Mouse (Mus musculus) bone marrow, adult 2 months (tissue): ENCODE data around the gene Nid1.

Source experiments
- CTCF ChIP-seq: fragments of 200-500 bp; IDR thresholded peaks from 2 replicates; pipeline ENCODE4 v1.5.1; 2011; ENCODE audit warnings: low read length, control low read depth; ENCODE audit not compliant: control insufficient read depth, insufficient read depth
- POLR2A ChIP-seq: fragments of 200-500 bp; IDR thresholded peaks from 2 replicates; pipeline ENCODE4 v1.6.1; 2011; ENCODE audit warnings: low read depth, mild to moderate bottlenecking, control low read depth, low read length, borderline replicate concordance; ENCODE audit not compliant: control insufficient read depth

DNA sequence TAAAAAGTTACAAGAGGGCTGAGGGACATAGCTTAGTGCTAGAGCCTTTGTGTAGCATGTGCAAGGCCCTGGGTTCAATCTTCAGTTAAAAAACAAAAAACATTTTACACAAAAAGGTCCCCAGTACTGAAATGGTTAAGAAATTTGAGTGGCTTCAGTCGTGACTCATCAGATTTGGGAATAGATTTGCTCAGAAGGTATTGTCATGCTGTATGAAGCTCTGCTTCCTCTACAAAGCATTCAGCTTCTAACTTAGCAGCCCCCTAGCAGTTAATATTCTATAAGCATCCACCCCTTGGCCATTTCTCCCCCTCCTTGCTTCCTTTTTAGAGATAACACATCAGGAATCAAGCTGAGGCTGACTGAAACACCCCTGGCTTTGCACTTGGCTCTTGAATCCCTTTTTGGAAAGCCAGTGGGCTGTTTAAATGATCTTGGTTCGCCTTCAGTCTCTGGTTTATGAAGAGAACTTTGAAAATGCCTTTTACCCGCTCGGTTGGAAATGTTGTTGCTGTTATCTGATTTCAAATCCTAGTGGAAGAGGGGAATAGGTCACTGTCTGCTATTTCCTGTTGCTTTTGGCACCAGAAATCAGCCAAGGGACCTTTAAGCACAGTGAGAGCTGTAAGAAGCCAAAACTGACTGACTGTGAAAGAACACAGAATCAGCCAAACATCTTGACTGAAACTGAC lies 66.5 kb downstream of the Nid1 start:
- TF ChIP-seq CTCF, result no peak
- TF ChIP-seq POLR2A, result no peak
